Mouse (Mus musculus) frontal cortex, adult (tissue): ENCODE measurements at regions not wholly inside any gene's neighbourhood (a gene's known extent, or its start where the extent isn't known, plus 50 kb on each side); places are given as distances from the start of the nearest gene placed in this dataset.
A peak's percentile ranks its signal among the peaks of the same experiment; 100 is the strongest.
"Not testable (repeated sequence)": the region's sequence is repeated elsewhere in the genome, so short reads cannot be mapped to it uniquely, and the experiment has no call there.

Experiments used
- ATAC-seq: cut with Nextera tagmentation; 2 replicates; pipeline ENCODE4 v1.9.2; 2017; ENCODE audit warnings: mild to moderate bottlenecking, moderate library complexity, mixed read lengths; ENCODE audit not compliant: low TSS enrichment

DNA sequence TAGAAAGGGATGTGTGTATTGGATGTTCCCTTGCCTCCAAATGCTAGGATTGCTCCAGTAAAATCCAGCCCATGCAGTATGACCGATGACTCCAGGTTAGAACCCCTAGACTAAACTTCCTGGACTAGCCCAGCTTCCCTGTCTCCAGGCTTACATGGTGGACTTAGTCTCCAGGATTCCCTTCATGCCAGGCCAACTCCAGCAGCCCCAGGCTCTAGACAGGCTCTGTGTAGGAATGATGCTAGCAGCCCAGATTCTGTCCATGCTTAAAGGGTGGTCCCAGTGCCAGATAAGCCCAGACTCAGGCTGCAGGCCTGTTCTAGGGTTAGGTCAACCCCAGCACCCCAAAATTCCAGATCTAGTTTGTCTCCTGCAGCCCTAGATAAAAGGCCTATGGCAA, 196.3 kb upstream of the Tas2r119 start:
- no peak for ATAC-seq

- no peak for ATAC-seq
Measured at GRCm38 (mm10) chr15:31987291-31987690, 189.8 kb upstream of the Tas2r119 start.

GRCm38 (mm10) chr15:31989093-31989492, 188.0 kb upstream of the Tas2r119 start:
- peak; percentile 95 for ATAC-seq

- peak; percentile 53 for ATAC-seq
Measured at GRCm38 (mm10) chr15:31989593-31990290, 187.3 kb upstream of the Tas2r119 start.

GRCm38 (mm10) chr15:31997996-31998395, 179.1 kb upstream of the Tas2r119 start:
- ATAC-seq, result no peak

GRCm38 (mm10) chr15:31999553-31999952, 177.5 kb upstream of the Tas2r119 start:
- peak; percentile 26; the same call in 1 of the 2 replicates for ATAC-seq

DNA sequence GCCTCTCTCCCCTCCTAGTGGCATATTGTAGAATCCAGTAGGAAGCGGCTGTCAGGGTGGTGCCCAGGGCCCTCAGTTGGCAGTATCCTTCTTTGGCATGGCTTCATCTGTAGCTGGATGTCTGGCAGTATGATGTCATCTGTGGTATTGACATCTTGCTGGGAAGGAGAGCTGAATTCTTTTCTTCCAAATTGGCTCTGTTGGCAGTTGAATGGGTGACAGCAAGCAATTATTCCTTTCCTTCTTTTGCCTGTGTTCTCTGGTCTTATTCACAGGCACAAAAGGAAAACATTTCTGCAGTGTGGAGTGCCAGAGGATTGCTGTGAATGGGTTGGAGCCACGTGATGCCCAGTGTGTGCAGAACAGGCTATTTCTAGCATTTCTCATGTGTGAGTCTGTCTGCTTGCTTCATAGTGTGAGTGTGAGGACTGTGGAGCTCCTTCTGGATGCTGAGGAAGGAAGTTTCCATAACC, 174.1 kb upstream of the Tas2r119 start:
- ATAC-seq, result peak; percentile 97

DNA sequence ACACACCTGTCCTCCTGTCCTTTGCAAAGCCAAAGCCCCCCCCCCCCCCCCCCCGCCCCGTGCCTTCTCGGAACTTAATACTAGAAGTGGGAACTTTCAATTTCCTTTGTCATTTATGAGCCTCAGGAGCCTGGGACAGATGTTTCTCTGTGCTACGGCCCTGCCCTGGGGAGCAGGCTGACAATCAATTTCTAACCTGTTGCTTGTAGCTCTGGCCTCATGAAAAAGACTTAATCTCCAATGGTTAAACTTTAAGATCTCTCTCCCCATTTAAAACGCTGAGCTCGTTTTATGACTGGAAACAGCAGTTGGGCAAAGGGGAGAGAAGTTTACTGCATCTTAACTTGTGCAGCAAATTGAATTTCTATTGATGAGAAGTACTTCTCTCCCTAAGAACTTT, 173.6 kb upstream of the Tas2r119 start:
- no peak for ATAC-seq

DNA sequence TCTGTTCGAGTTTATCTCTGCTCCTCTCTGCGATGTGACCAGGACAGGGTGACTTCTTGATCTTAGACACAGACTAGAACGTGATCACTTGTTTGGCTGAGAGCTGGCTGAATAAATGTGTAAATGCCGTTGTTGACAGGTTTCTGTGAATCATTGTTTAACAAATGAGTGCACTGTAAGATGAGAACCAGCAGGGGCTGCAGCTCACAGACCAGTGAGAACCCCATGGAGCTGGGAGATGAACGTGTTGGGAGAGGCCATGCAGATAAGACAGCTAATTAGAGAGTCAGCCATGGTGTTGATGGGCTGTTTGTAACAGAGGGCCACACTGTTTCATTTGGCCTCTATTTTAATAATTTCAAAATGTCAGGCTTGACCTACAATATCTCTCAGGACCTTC, 171.1 kb upstream of the Tas2r119 start:
- no peak for ATAC-seq

DNA sequence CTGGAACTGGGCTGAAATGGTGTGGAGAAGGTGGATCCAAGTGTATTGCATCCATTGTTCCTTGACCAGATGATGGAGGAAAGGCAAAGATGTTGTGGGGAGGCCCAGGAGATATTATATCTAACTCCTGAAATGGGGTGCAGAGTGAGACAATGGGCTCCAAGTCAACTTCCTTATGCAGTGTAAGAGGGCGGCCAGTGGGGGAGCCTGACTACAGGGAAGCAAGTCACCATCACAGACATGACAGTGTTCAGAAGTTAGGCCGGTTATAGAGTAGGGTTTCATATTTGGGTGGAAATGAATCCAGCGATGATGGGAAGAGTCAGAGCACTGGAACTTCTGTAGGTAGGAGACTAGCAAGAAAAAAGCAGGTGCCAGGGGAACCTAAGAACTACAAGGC, 167.3 kb upstream of the Tas2r119 start:
- no peak for ATAC-seq

DNA sequence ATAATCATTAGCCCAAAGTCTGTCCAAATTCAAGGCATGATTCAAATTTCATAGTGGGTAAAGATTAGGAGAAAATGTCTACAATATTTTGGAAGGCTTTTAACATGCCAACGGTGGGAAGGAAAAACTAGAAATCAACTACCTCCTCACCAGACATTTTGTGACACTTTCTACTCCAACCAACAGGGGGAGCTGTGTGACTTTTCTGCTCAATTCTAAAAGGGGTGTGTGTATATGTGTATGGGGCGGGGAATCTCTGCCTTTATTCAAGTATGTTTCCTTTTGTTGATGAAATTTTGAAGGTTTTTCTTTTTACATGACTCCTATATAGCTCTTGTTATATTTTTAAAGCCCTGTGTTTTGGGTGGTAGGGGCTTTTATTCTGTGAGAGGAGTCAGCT, 165.0 kb upstream of the Tas2r119 start:
- ATAC-seq, result peak; percentile 73; the same call in 1 of the 2 replicates

DNA sequence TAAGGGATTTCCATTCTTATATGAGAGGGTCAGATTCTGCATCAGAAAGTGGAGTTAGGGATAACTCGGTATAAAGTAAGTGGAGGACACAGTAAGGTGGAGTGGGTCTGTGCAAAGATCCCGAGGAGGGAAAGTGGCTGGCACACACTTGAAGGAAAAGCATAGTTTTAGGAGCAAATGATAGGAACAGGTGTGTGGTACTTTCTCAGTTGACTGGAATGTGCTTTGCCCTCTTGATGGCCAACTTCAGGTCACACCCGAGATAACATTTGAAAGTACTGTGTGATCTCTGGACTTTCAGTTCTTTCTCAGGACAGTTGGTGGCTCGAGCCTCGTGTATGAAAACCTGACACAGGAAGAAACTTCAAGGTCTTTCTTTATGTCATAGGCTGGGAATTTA, 164.3 kb upstream of the Tas2r119 start:
- no peak for ATAC-seq

DNA sequence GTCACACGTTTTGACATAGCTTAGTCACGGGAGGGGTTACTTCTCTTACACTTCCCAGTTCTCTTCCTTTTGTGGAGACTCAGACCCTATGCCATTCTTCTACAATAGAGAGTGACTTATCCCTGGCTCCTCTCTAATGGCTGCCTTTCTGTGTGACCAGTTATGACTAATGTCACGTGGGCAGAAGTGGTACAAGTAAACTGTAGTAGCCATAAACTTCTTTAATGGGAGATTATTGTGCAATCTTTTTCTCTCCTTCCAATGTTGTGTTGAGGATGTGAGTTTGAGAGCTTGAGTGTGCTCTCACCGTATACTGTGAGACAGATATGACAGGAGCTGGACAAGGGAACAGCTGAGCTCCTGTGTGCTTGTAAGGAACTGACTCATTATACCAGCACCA, 161.9 kb upstream of the Tas2r119 start:
- no peak for ATAC-seq

DNA sequence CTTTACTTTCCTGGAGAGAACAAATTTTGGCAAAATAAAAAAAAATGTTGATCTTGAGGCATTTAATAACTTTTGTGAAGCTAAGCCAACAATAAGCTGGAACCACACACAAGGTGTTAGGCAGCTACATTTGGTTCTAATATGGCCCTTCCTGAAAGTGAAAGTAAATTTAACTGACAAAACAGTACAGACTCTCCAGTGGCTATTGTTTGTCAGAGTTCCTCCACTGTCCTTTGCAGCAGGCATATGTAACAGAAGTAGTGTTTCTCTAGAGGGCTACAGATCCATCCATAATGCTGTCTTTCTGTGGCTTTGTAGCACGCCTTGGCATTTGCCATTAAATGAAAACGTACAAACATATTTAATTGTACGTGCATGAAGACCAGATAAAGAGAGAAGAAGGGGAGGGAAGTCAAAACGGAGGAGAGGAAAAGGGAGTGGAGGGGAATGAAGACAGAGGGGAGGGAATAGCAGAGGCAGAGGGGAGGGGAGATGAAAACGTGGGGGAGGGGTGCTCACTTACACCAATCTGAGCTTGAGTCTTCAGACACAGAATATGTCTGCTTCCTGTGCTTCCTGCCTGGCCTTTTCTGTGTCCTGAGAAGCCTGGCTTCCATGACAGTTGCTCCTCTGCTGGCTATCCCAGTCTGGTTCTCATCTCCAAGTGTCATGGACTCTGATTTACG, 156.6 kb upstream of the Tas2r119 start:
- no peak for ATAC-seq

DNA sequence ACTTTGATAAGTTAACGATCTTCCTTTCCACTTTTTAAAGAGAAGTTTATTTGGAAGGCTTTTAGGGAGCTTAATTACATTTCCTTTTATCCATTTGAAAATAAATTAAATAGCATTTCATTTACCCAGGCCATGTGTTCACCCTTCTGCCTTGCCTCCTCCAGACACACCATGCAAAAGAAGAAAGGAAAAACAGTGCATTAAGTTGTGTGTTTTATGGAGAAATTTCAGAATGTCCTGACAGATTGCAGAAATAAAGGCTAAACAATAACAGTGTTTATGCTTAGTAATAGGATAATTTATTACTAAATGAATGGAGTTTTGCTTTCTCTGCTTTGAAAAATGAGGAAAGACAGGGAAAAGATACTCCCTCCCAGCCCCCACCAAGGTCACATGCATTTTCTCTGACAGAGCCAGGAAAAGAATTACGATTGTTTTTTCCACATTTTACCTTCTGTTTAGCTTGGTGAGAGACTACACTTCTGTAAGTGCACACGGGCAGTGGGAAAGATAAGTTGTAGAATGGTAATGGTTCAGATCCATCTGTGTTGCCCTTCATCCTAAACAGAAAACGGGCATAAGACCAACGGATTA, 156.0 kb upstream of the Tas2r119 start:
- no peak for ATAC-seq

- ATAC-seq, result no peak
Measured at GRCm38 (mm10) chr15:32034091-32034490, 143.0 kb upstream of the Tas2r119 start.

- ATAC-seq, result no peak
Measured at GRCm38 (mm10) chr15:32034790-32035189, 142.3 kb upstream of the Tas2r119 start.

- no peak for ATAC-seq
Measured at GRCm38 (mm10) chr15:32041764-32042163, 135.3 kb upstream of the Tas2r119 start.

DNA sequence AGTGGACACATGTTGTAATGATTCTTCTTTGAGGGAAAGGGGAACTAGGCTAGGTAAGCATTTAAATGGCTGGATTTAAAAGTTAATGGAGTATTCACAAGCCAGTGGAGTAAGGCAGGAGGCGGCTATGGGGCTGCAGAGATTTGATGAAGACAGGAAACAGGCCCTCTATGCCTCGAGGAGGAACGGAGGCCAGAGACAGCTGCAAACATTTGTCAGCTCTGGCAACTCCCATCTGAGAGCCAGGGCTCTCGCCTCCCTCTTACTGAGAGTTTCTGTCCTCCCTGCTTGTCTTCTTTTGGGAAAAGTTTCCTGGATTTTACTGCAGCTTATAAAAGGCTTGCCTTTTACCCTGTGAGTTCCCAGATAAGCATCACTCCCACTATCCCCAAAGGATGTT, 134.9 kb upstream of the Tas2r119 start:
- no peak for ATAC-seq

DNA sequence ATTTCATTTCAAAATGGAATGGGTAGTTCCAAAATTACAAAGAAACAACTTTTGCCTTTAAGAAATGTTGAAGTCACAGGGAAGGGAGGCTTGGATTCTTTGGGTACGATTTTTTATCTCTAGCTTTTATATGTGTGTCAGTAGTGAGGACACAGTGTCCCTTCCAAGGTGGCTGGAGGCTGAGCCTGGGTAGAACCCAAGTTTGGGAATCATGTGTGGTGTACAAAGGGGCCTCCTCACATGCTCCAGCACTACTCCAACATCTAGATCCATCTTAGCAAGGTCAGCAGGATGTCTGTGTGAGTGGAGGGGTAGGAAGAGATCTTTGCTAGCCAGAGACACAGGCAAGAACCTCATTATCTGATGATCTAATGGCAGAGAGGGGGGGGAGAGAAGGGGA, 134.5 kb upstream of the Tas2r119 start:
- ATAC-seq, result no peak

DNA sequence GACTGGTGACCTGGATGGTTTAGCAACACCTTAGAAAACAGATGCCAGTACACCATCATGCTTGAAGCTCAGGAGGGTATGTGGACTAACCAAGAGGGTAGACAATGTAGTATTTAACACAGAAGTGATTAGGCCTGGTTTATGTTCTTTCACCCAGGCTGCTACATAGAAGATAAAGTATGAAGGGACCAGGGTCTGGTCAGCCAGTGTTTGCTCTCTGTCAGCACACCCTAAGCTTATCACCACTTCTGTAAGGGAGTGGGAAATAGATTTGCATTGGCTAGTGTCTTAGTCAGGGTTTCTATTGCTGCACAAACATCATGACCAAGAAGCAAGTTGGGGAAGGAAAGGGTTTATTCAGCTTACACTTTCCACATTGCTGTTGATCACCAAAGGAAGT, 133.9 kb upstream of the Tas2r119 start:
- ATAC-seq, result no peak

GRCm38 (mm10) chr15:32043670-32044069, 133.4 kb upstream of the Tas2r119 start:
- ATAC-seq, result not testable (repeated sequence)

GRCm38 (mm10) chr15:32048836-32049235, 128.3 kb upstream of the Tas2r119 start:
- no peak for ATAC-seq
